Mouse (Mus musculus) limb, embryonic 12.5 days (tissue): Measurements from ENCODE around the gene Ntrk2. TPM values are rescaled to one million over a fixed set of nuclear protein-coding genes. Genes with fewer than 3 reads are reported as not detected.
A peak's percentile ranks its signal among the peaks of the same experiment; 100 is the strongest.

ENCODE experiments used
- ATAC-seq: fragments of 200-750 bp; cut with Nextera tagmentation; 2 replicates; pipeline ENCODE4 v1.8.0; 2017; ENCODE audit warnings: low read depth, moderate TSS enrichment; ENCODE audit not compliant: insufficient number of reproducible peaks, insufficient read depth, low FRiP score, low TSS enrichment
- H3K27ac ChIP-seq: fragments of 300-500 bp; sonication (generic); 2 replicates; pipeline ENCODE4 v1.5.1; 2016; ENCODE audit warnings: mild to moderate bottlenecking, moderate library complexity
- H3K27me3 ChIP-seq: fragments of 300-500 bp; sonication (generic); 2 replicates; pipeline ENCODE4 v1.6.1; 2016; ENCODE audit warnings: mild to moderate bottlenecking, moderate library complexity
- H3K36me3 ChIP-seq: fragments of 300-500 bp; sonication (generic); 2 replicates; pipeline ENCODE4 v1.6.1; 2016; ENCODE audit warnings: mild to moderate bottlenecking, moderate library complexity
- H3K4me1 ChIP-seq: fragments of 300-500 bp; sonication (generic); replicated peaks from 2 replicates; pipeline ENCODE4 v1.6.1; 2016
- H3K4me2 ChIP-seq: fragments of 300-500 bp; sonication (generic); 2 replicates; pipeline ENCODE4 v1.6.1; 2016; ENCODE audit warnings: mild to moderate bottlenecking, moderate library complexity
- H3K4me3 ChIP-seq: fragments of 300-500 bp; sonication (generic); replicated peaks from 2 replicates; pipeline ENCODE4 v1.5.1; 2016; ENCODE audit warnings: mild to moderate bottlenecking
- H3K9ac ChIP-seq: fragments of 300-500 bp; sonication (generic); replicated peaks from 2 replicates; pipeline ENCODE4 v1.6.1; 2016; ENCODE audit warnings: mild to moderate bottlenecking, moderate library complexity
- H3K9me3 ChIP-seq: fragments of 300-500 bp; sonication (generic); 2 replicates; pipeline ENCODE4 v1.6.1; 2016; ENCODE audit warnings: mild to moderate bottlenecking, moderate library complexity
- WGBS: fragments of 180-500 bp; shearing (Covaris S2); methylation state at CpG from one replicate; pipeline ENCODE4 v1.1.7; 2016; 5-methylcytosine and 5-hydroxymethylcytosine counted together
- polyA plus RNA-seq: library from polyadenylated mRNA; unstranded; fragments of >200 nt; fragmentation: Nextera tagmentation; extraction: Ambion mirVana; gene quantifications from 2 replicates; pipeline ENCODE4 v1.2.1, GENCODE M21; 2016

The Ntrk2 gene
- polyA plus RNA-seq = 4.9 and 7.4 TPM in 2 replicates

DNA sequence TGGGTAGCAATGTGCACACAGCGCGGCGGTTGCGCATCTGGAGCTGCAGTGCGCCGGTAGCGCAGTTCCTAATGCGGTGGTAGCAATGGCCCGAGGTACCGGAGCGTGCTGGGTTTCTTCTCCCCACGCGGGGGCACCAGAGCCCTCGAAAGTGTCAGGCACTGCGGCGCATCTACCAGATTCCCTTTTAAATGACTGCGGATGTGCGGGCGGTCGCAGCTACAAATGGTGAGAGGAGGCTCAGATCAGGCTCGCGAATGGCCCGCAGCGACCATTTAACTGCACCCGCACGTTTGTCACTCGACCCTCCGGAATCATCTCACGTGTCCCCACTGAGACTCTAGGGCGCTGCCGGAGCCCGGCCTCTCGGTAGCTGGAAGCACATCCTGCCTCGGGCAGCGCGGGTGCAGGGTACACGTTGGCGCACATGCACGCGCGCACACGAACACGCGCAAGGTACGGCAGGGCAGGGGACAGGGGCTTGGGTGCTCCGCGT lies at the start of gene Ntrk2:
Gene Ntrk2 (plus strand): TSS at position 173 of the 496 bp plus-strand sequence.
- Histone ChIP-seq H3K27me3 (peaks cover 63% of the 10 kb centered on the region), H3K27ac (no peak within 1 kb of the TSS), H3K4me1 (peaks cover 14% of the 10 kb centered on the region), H3K9ac (peak within 1 kb of the TSS; percentile 57), H3K36me3 (no peaks in the 10 kb centered on the region), H3K9me3 (0 out of 2 replicates have a peak, but pooled peaks cover 6% of the 10 kb centered on the region), H3K4me2 (peak within 1 kb of the TSS; percentile 99), H3K4me3 (peak within 1 kb of the TSS; percentile 60)
- WGBS = under 1% methylated on average over 47 of the region's 47 CpGs
- 0 out of 2 replicates have a peak, but pooled peaks have one; percentile 52 for ATAC-seq

DNA sequence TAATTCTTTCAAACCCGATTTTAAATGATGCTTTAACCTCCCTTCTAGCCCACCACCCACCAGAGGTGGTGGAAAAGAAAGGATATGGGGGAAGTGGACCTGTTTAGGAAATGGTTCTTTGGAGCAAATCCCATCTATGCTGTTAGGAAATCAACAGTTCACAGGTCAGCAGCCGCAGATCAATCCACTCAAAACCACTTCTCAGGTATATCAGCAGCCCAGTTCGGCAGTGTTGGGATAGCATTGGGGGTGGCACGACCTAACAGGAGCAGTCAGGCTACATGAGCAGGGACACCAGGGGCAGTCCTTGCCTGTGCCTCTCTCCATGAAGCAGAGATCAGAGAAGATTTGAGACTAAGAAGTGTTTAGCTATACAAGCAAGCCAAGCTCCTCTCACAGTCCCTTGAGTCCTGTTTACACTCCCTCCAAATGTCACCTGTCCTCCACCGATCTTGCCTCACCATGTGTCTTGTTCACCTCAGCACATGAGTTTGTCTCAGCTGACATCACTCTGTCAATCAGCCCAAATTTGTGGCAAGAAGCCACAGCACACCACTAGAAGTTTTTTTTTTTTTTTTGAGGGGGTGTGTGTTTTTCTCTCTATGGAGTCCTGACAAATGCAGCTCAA lies 45.3 kb upstream of the Ntrk2 start:
- Histone ChIP-seq H3K9me3 (no peaks in the 10 kb centered on the region), H3K27me3 (no peaks in the 10 kb centered on the region), H3K4me3 (no peak overlapping the region), H3K27ac (no peak overlapping the region), H3K9ac (no peak overlapping the region), H3K4me1 (no peaks in the 10 kb centered on the region), H3K4me2 (no peak overlapping the region), H3K36me3 (no peaks in the 10 kb centered on the region)
- WGBS = 83% methylated on average over 5 of the region's 5 CpGs
- ATAC-seq = no peak

DNA sequence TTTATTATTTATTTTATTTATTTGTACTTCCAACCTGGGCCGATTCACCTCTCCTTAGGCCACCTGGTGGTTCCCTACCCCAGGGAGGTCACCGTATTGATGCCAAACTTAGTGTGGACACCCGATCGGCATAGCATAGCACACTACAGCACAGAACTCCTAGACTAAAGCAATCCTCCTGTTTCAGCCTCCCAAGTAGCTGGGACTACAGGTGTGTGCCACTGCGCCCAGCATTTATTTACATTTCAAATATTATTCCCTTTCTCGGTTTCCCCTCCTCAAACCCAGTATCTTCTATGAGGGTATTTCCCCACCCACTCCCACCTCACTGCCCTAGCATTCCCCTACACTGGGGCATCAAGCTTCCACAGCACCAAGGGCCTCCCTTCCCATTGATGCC lies 38.1 kb upstream of the Ntrk2 start:
- Histone ChIP-seq H3K27me3 (no peaks in the 10 kb centered on the region), H3K4me1 (0 out of 2 replicates have a peak, but pooled peaks cover 4% of the 10 kb centered on the region), H3K36me3 (no peaks in the 10 kb centered on the region), H3K27ac (no peak overlapping the region), H3K9ac (no peak overlapping the region), H3K4me3 (no peak overlapping the region), H3K4me2 (no peak overlapping the region), H3K9me3 (no peaks in the 10 kb centered on the region)
- no peak for ATAC-seq
- WGBS = 89% methylated on average over 6 of the region's 6 CpGs

DNA sequence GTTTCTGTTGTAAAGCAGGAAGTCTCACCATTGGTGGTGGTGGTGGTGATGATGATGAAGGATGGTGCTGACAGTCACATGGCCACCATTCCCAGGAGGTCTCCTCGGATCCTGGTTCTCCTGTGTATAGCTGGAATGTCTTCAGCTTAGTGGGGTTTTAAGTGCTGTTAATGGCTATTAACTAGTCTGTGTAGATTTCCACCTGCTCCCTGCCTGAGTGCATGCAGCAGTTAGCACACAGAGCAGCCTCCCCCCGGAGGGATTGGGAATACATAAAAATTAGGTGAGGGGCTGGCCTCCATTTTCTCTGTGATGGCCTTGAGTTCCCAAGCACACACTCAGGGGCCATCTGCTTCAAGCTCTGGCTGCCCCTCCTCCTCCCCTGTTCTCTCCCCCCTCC lies 36.9 kb upstream of the Ntrk2 start:
- H3K9me3 ChIP-seq = no peaks in the 10 kb centered on the region
- no peak overlapping the region for H3K27ac ChIP-seq
- H3K4me1 ChIP-seq = 0 out of 2 replicates have a peak, but pooled peaks cover 4% of the 10 kb centered on the region
- no peaks in the 10 kb centered on the region for H3K36me3 ChIP-seq
- no peak for ATAC-seq
- WGBS = 30% methylated on average over 2 of the region's 2 CpGs
- H3K9ac ChIP-seq = no peak overlapping the region
- H3K27me3 ChIP-seq = no peaks in the 10 kb centered on the region
- H3K4me3 ChIP-seq = no peak overlapping the region
- H3K4me2 ChIP-seq = no peak overlapping the region

DNA sequence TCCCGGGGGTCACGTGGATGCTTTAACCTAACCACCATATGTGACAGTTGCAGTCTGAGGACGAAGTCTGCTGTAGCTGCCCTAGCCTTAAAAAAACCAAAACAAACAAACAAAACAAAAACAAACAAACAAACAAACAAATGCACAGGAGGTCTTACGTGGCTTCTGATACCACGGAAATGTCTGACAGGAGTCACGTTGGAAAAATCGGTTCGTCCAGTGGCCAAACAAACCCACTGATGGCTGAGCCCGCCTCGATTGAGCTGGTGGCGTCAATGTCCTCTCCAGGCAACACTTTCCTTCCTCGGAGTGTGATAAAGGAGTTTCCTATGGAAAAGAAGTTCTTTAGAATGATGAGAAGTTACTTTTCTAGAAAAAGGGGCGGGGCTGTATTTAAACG lies 27.1 kb upstream of the Ntrk2 start:
- Histone ChIP-seq H3K36me3 (no peaks in the 10 kb centered on the region), H3K4me2 (no peak overlapping the region), H3K27ac (no peak overlapping the region), H3K9ac (no peak overlapping the region), H3K9me3 (no peaks in the 10 kb centered on the region), H3K27me3 (no peaks in the 10 kb centered on the region), H3K4me1 (peaks cover 5% of the 10 kb centered on the region; the same call in 1 of the 2 replicates), H3K4me3 (no peak overlapping the region)
- 94% methylated on average over 14 of the region's 14 CpGs for WGBS
- no peak for ATAC-seq

DNA sequence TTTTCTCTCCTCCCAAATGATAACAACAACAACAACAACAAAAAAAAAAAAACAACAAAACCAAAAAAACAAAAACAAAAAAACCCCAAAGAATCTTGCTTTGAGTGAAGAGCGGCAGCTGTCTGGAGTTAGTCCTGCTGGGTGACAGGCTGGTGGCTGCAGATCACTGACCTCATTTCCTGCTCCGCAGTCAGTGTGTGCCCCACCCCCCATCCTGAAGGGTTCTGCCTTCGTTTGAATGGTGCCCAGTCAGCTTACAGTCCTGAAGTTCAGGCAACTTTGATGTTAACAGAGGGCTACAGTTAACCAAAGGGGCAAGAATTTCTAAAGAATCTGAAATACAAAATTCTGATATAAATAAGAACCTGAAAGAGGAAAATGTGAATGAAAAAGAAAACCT lies 19.9 kb upstream of the Ntrk2 start:
- Histone ChIP-seq H3K9me3 (no peaks in the 10 kb centered on the region), H3K9ac (no peak overlapping the region), H3K27ac (no peak overlapping the region), H3K4me1 (0 out of 2 replicates have a peak, but pooled peaks cover 2% of the 10 kb centered on the region), H3K4me3 (no peak overlapping the region), H3K4me2 (no peak overlapping the region), H3K27me3 (no peaks in the 10 kb centered on the region), H3K36me3 (no peaks in the 10 kb centered on the region)
- WGBS = 6% methylated on average over 3 of the region's 3 CpGs
- no peak for ATAC-seq

DNA sequence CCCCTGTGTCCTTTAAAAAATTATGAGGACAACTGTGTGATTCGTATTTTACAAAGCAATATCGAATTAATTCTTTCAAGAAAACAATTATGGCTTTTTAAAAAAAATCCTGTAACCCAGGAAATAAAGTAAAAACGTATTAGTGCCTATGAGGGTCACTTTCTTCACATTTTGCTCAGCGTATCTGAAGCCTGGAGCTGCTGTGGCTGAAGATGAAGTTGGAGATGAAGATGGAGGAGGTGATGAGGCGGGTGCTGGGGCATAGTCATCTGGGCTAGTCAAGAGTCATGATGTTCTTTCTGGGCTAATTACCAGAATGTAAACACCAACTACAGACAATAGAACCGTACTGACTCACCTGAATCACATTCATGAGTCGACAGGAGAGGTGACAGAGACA lies 15.6 kb upstream of the Ntrk2 start:
- Histone ChIP-seq H3K27me3 (no peaks in the 10 kb centered on the region), H3K4me3 (no peak overlapping the region), H3K27ac (no peak overlapping the region), H3K4me1 (0 out of 2 replicates have a peak, but pooled peaks cover 2% of the 10 kb centered on the region), H3K36me3 (no peaks in the 10 kb centered on the region), H3K9me3 (no peaks in the 10 kb centered on the region), H3K9ac (no peak overlapping the region), H3K4me2 (no peak overlapping the region)
- 80% methylated on average over 7 of the region's 7 CpGs for WGBS
- no peak for ATAC-seq

DNA sequence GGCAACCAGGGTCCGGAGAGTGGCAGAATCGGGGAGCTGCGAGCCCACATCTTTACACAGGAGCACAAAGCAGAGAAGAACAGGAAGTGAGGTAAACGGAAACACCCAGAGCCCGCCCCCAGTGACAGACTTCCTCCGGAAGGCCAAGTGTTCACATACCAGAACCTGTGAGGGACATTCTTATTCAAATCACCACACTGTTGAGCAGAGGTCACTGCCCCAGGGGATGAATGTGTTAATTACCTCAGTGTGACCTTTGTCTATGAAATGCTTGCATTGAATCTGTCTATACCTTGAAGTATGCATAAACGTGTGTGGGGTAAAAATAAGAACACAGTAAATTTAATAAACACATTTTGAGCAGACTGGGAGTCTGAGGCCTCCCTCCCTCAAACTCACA lies 9.0 kb upstream of the Ntrk2 start:
- no peaks in the 10 kb centered on the region for H3K27me3 ChIP-seq
- no peak overlapping the region for H3K4me3 ChIP-seq
- H3K9ac ChIP-seq = no peak overlapping the region
- WGBS = 92% methylated on average over 7 of the region's 7 CpGs
- H3K9me3 ChIP-seq = peaks cover 5% of the 10 kb centered on the region; the same call in 1 of the 2 replicates
- H3K27ac ChIP-seq = no peak overlapping the region
- no peaks in the 10 kb centered on the region for H3K36me3 ChIP-seq
- no peaks in the 10 kb centered on the region for H3K4me1 ChIP-seq
- no peak overlapping the region for H3K4me2 ChIP-seq
- ATAC-seq = no peak

DNA sequence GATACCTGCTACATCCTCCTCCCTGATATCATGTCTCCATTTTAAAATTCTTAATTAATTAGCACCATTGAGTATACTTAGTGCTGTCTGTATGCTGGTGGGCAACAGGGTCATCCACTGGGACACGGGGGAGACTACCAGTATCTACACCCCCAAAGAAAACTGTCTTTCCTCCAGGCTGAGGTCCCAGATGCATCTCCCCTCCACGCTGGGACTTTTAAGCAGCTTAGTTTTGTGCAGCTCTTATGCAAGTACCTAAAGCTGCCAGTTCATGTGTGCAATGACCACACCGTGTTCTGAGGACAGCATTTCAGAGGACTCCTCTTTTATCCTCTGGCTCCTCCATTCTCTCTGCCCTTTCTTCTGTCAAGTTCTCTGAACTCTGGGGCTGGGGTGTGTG lies 5.1 kb upstream of the Ntrk2 start:
- H3K4me3 ChIP-seq = no peak overlapping the region
- 90% methylated on average over 3 of the region's 3 CpGs for WGBS

DNA sequence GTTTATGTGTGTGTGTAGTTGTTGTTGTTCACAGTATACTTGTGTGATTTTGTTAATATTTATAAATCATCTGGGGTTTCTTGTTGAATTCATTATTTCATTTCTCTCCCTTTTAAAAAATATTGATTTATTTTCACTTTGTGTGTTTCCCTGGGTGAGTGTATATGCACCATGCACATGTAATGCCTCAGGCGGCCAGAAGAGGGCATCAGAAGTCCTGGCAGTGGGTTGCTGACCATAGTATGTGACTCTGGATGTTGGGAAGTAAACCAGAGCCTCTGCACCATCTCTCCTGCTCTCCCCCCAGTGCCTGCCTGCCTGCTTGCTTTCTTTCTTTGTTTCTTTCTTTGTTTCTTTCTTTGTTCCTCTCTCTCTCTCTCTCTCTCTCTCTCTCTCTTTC lies 2.5 kb upstream of the Ntrk2 start:
- 18% methylated on average over 1 of the region's 1 CpGs for WGBS
- no peak overlapping the region for H3K4me2 ChIP-seq
- H3K36me3 ChIP-seq = no peaks in the 10 kb centered on the region
- H3K9ac ChIP-seq = no peak overlapping the region
- H3K27ac ChIP-seq = no peak overlapping the region
- H3K4me3 ChIP-seq = no peak overlapping the region
- H3K27me3 ChIP-seq = peaks cover 40% of the 10 kb centered on the region
- no peak for ATAC-seq
- peaks cover 14% of the 10 kb centered on the region for H3K4me1 ChIP-seq
- 0 out of 2 replicates have a peak, but pooled peaks cover 6% of the 10 kb centered on the region for H3K9me3 ChIP-seq

More for the DNA sequence above, 5.1 kb upstream of the Ntrk2 start:
- Histone ChIP-seq H3K4me2 (no peak overlapping the region), H3K27me3 (peaks cover 15% of the 10 kb centered on the region), H3K9ac (no peak overlapping the region), H3K27ac (no peak overlapping the region), H3K9me3 (peaks cover 11% of the 10 kb centered on the region; the same call in 1 of the 2 replicates), H3K4me1 (no peaks in the 10 kb centered on the region), H3K36me3 (no peaks in the 10 kb centered on the region)
- ATAC-seq = no peak

DNA sequence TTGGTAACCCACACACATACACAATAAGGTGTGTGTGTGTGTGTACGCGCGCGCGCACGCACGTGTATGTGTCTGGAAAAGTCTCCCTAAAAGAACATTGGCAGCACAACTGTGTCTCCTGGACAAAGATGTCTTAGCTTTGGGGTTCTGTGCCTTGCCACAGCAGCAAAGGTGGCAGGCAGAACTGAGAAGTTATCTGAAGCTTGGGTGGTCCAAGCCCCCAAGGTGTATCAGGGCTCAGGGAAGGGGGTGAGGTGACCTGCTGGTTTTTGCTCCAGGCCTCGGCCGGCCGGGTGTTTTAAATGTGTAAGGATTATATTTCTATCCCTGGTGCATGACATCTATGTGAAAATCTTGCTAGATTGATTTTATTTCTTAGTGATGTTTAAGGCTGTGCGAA lies 536 bp upstream of the Ntrk2 start:
- Histone ChIP-seq H3K27me3 (peaks cover 60% of the 10 kb centered on the region), H3K4me2 (peak overlapping the region; percentile 99; the same call in 1 of the 2 replicates), H3K9me3 (0 out of 2 replicates have a peak, but pooled peaks cover 6% of the 10 kb centered on the region), H3K36me3 (no peaks in the 10 kb centered on the region), H3K4me1 (peaks cover 14% of the 10 kb centered on the region), H3K4me3 (no peak overlapping the region), H3K9ac (no peak overlapping the region), H3K27ac (no peak overlapping the region)
- ATAC-seq = no peak
- 81% methylated on average over 11 of the region's 11 CpGs for WGBS
